Mouse (Mus musculus) bone marrow macrophage, adult 2 months (primary cell): Measurements from ENCODE around the gene Telo2.

ENCODE experiments used
- CTCF ChIP-seq: IDR thresholded peaks from 2 replicates; pipeline ENCODE4 v1.5.1; 2012; ENCODE audit warnings: low read depth, mild to moderate bottlenecking, low read length, moderate library complexity
- POLR2A ChIP-seq: IDR thresholded peaks from 2 replicates; pipeline ENCODE4 v1.6.1; 2012; ENCODE audit warnings: mild to moderate bottlenecking, low read depth, low read length, borderline replicate concordance

DNA sequence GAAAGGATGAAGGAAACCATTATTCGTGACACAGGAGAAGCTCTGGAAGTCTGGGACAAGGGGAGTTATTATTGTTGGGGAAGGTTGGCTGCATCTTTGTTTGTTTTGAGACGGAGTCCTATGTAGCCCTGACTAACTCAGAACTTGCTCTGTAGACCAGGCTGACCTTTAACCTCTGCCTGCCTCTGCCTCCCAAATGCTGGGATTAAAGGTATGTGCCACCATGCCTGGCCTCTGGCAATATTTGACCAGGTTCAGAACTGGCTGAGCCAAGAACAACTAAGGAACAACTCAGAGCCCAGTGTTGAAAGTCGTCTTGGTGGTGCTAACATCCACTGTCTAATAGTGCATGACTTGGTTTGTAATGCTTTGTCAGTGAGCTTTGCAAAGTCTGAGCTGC lies 50.6 kb downstream of the Telo2 start:
- no peak for TF ChIP-seq CTCF
- no peak for TF ChIP-seq POLR2A
